Mouse (Mus musculus) cortical plate, adult 2 months (tissue): ENCODE results near the gene Vamp8.

Source experiments
- CTCF ChIP-seq: fragments of 200-500 bp; IDR thresholded peaks from 2 replicates; pipeline ENCODE4 v1.5.1; 2011; ENCODE audit warnings: mild to moderate bottlenecking, control low read depth, low read length; ENCODE audit not compliant: insufficient read depth; ENCODE audit errors: extremely low read depth
- POLR2A ChIP-seq: fragments of 200-500 bp; IDR thresholded peaks from 2 replicates; pipeline ENCODE4 v1.6.1; 2011; ENCODE audit warnings: mild to moderate bottlenecking, low read length, control low read depth; ENCODE audit not compliant: insufficient read depth; ENCODE audit errors: extremely low read depth

DNA sequence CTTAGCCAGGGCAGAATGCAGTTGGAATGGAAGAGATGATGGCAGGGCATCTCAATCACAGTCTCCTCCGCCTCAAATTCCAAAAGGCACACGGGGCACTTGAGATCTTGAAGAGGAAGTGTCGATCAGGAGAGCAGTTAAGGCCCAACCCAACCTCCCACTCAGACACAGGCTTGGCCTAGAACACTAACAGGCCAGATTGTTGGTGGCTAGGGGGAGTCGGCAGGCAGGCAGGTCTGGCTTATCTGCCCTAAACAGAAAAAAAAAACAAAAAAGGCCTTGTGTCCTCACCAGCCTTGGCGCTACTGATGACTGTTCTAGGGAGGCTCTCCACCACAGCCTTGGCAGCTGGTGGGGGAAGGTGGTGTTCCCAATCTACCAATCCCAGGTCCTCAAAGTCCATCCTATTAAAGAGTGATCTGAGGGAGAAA is 29.4 kb downstream of the Vamp8 start:
- no peak for TF ChIP-seq CTCF
- TF ChIP-seq POLR2A: no peak
